Mouse (Mus musculus): ENCODE measurements around the gene Adra2b. TPM values are rescaled to one million over a fixed set of nuclear protein-coding genes. Genes with fewer than 3 reads are reported as not detected.

Gene Adra2b
- polyA plus RNA-seq (2012; rRNA removed; ENCODE audit: low replicate concordance) = 0.63 and 0.79 TPM in 2 replicates

GRCm38 (mm10) chr2:127362459-127363281, at the start of gene Adra2b:
Adra2b (plus strand) TSS chr2:127363208.

GRCm38 (mm10) chr2:127335767-127336496, 27.1 kb upstream of the Adra2b start, which contains the start of gene Dusp2:
Dusp2 (plus strand) TSS chr2:127336159.

GRCm38 (mm10) chr2:127338416-127338815, 24.6 kb upstream of the Adra2b start, which contains the start of gene Astl:
Astl (plus strand) TSS chr2:127338639.

Other genes starting within 250 kb of the Adra2b start
- gene Ncaph, start 229.3 kb upstream of the Adra2b start, polyA plus RNA-seq (2012; rRNA removed; ENCODE audit: low replicate concordance) = 1.3 and 1.4 TPM in 2 replicates
- 3.5 and 6.5 TPM in 2 replicates for gene Itpripl1, start 219.8 kb upstream of the Adra2b start, polyA plus RNA-seq (2012; rRNA removed; ENCODE audit: low replicate concordance)
- gene 1810024B03Rik, start 154.9 kb upstream of the Adra2b start, polyA plus RNA-seq (2012; rRNA removed; ENCODE audit: low replicate concordance) = 0.52 and 0.67 TPM in 2 replicates
- gene Snrnp200, start 154.8 kb upstream of the Adra2b start, polyA plus RNA-seq (2012; rRNA removed; ENCODE audit: low replicate concordance) = 10.3 and 13.4 TPM in 2 replicates
- gene Ciao1, start 115.4 kb upstream of the Adra2b start, polyA plus RNA-seq (2012; rRNA removed; ENCODE audit: low replicate concordance) = 29.3 and 44.4 TPM in 2 replicates
- 62.2 and 131 TPM in 2 replicates for gene Tmem127, start 115.3 kb upstream of the Adra2b start, polyA plus RNA-seq (2012; rRNA removed; ENCODE audit: low replicate concordance)
- 49.7 and 74.2 TPM in 2 replicates for gene Stard7, start 93.0 kb upstream of the Adra2b start, polyA plus RNA-seq (2012; rRNA removed; ENCODE audit: low replicate concordance)
- gene Dusp2, start 27.0 kb upstream of the Adra2b start, polyA plus RNA-seq (2012; rRNA removed; ENCODE audit: low replicate concordance) = 1.4 and 9.4 TPM in 2 replicates
- gene Astl, start 24.6 kb upstream of the Adra2b start, polyA plus RNA-seq (2012; rRNA removed; ENCODE audit: low replicate concordance) = not detected in 2 replicates
- 0.05 TPM in 1 of 2 replicates, not detected in the other for gene Gpat2, start 62.0 kb downstream of the Adra2b start, polyA plus RNA-seq (2012; rRNA removed; ENCODE audit: low replicate concordance)
- gene Fahd2a, start 81.4 kb downstream of the Adra2b start, polyA plus RNA-seq (2012; rRNA removed; ENCODE audit: low replicate concordance) = 6.3 TPM in 2 replicates
- gene Kcnip3, start 158.9 kb downstream of the Adra2b start, polyA plus RNA-seq (2012; rRNA removed; ENCODE audit: low replicate concordance) = 1.1 and 1.4 TPM in 2 replicates
- 0.02 and 0.83 TPM in 2 replicates for gene Prom2, start 178.3 kb downstream of the Adra2b start, polyA plus RNA-seq (2012; rRNA removed; ENCODE audit: low replicate concordance)
- 0.47 and 0.92 TPM in 2 replicates for gene Zfp661, start 223.9 kb downstream of the Adra2b start, polyA plus RNA-seq (2012; rRNA removed; ENCODE audit: low replicate concordance)
- gene Mrps5, start 224.0 kb downstream of the Adra2b start, polyA plus RNA-seq (2012; rRNA removed; ENCODE audit: low replicate concordance) = 32.2 and 37.8 TPM in 2 replicates

Data from duodenum, adult 2 months (tissue).